Mouse (Mus musculus) liver, embryonic 16.5 days (tissue): ENCODE measurements around the gene Psme4. TPM values are rescaled to one million over a fixed set of nuclear protein-coding genes. Genes with fewer than 3 reads are reported as not detected.

Source experiments
- ATAC-seq: fragments of 200-750 bp; cut with Nextera tagmentation; 2 replicates; pipeline ENCODE4 v1.8.0; 2017; ENCODE audit warnings: low read depth, mild to moderate bottlenecking, moderate number of reproducible peaks, moderate library complexity
- H3K27ac ChIP-seq: fragments of 300-500 bp; sonication (generic); 2 replicates; pipeline ENCODE4 v1.5.1; 2014; ENCODE audit warnings: mild to moderate bottlenecking, low read length
- H3K27me3 ChIP-seq: fragments of 300-500 bp; sonication (generic); 2 replicates; pipeline ENCODE4 v1.6.1; 2014; ENCODE audit warnings: low read depth, low read length, mixed read lengths; ENCODE audit not compliant: control insufficient read depth, insufficient read depth
- H3K36me3 ChIP-seq: fragments of 300-500 bp; sonication (generic); 2 replicates; pipeline ENCODE4 v1.6.1; 2014; ENCODE audit warnings: mild to moderate bottlenecking; ENCODE audit not compliant: control insufficient read depth, insufficient read depth
- H3K4me1 ChIP-seq: fragments of 300-500 bp; sonication (generic); 2 replicates; pipeline ENCODE4 v1.6.1; 2014; ENCODE audit warnings: low read depth, low read length, mixed read lengths; ENCODE audit not compliant: control insufficient read depth
- H3K4me2 ChIP-seq: fragments of 300-500 bp; sonication (generic); 2 replicates; pipeline ENCODE4 v1.6.1; 2014; ENCODE audit warnings: low read depth, low read length, mixed read lengths
- H3K4me3 ChIP-seq: fragments of 300-500 bp; sonication (generic); 2 replicates; pipeline ENCODE4 v1.5.1; 2014; ENCODE audit warnings: low read depth, mild to moderate bottlenecking, low read length
- H3K9ac ChIP-seq: fragments of 300-500 bp; sonication (generic); 2 replicates; pipeline ENCODE4 v1.6.1; 2014; ENCODE audit warnings: low read depth, low read length
- H3K9me3 ChIP-seq: fragments of 300-500 bp; sonication (generic); replicated peaks from 2 replicates; pipeline ENCODE4 v1.6.1; 2016; ENCODE audit warnings: low read length; ENCODE audit not compliant: control insufficient read depth
- WGBS: fragments of 180-500 bp; shearing (Covaris S2); extraction: QIAGEN DNeasy Blood & Tissue Kit; methylation state at CpG from one replicate; pipeline ENCODE4 v1.1.7; 2014; ENCODE audit not compliant: insufficient replicate concordance; 5-methylcytosine and 5-hydroxymethylcytosine counted together
- polyA plus RNA-seq: library from polyadenylated mRNA; unstranded; fragments of >200 nt; fragmentation: Nextera tagmentation; extraction: Ambion mirVana; gene quantifications from 2 replicates; pipeline ENCODE4 v1.2.1, GENCODE M21; 2015

Psme4 gene
- polyA plus RNA-seq, 1 experiment from 2014 or later: 7.2 TPM

DNA sequence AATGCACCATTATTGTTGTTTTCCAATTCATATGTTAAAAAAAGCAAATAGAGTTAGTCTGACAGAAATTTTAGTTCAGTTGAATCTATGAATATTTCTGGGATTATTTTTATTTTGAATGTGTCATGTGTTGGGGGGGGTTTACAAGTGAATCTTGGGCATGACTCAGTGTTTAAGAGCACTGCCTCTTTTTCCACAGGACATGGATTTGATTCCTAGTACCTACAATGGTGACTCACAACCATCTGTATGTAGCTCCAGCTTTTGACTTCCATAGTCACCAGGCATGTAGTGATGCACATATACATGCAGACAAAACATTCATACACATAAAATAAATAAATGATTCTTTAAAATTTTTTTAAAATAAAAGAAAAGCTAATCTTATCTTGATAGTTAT, 28.6 kb downstream of the Psme4 start:
- Histone ChIP-seq H3K27ac (no peak overlapping the region), H3K4me2 (no peak overlapping the region), H3K9me3 (no peaks in the 10 kb centered on the region), H3K36me3 (no peaks in the 10 kb centered on the region), H3K9ac (no peak overlapping the region), H3K4me3 (no peak overlapping the region), H3K4me1 (no peaks in the 10 kb centered on the region), H3K27me3 (no peaks in the 10 kb centered on the region)
- no peak for ATAC-seq

DNA sequence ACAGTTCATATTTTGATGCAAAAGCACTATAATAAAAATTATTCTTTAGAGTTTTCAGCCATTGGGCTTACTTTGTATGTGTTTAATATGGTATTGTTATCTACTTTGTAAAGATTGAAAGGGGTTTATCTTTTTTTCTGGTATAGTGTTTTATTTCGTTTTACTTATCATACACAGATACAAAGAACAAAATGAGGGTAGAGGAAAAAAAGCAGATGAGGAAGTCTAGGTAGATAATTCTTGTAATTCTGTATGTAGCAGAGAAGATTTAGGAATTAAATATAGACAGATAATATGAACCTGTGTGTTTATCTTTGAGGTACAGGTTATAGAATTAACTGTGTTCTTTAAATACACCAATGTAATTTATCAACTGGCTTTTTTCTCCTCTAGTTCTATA, 30.9 kb downstream of the Psme4 start:
- H3K27ac ChIP-seq: no peak overlapping the region
- WGBS: 21% methylated on average over 1 of the region's 1 CpGs
- H3K27me3 ChIP-seq: no peaks in the 10 kb centered on the region
- no peaks in the 10 kb centered on the region for H3K4me1 ChIP-seq
- no peaks in the 10 kb centered on the region for H3K9me3 ChIP-seq
- no peak overlapping the region for H3K9ac ChIP-seq
- H3K36me3 ChIP-seq: no peaks in the 10 kb centered on the region
- H3K4me2 ChIP-seq: no peak overlapping the region
- H3K4me3 ChIP-seq: no peak overlapping the region
- no peak for ATAC-seq

DNA sequence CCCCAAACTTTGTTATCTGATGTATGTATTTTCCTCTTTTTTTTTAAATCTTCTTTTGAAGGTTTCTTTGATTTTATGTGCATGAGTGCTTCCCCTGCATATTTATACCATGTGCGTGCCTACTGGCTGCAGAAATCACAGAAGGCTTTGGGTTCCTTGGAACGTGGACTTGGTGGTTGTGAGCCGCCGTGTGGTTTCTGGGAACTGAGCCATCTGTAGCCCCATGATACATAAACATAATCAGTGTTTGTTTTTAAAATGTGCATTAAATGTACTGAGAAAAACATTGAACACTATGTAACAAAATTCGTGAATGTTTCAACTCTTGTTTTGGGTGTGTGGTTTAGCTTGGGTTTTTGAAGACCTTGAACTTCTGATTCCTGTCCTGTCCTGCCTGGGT, 49.6 kb downstream of the Psme4 start:
- H3K4me1 ChIP-seq: no peaks in the 10 kb centered on the region
- peaks cover 12% of the 10 kb centered on the region for H3K36me3 ChIP-seq
- no peaks in the 10 kb centered on the region for H3K9me3 ChIP-seq
- H3K27me3 ChIP-seq: no peaks in the 10 kb centered on the region
- no peak overlapping the region for H3K9ac ChIP-seq
- WGBS: 86% methylated on average over 5 of the region's 5 CpGs
- H3K27ac ChIP-seq: no peak overlapping the region
- ATAC-seq: no peak
- H3K4me2 ChIP-seq: no peak overlapping the region
- H3K4me3 ChIP-seq: no peak overlapping the region

DNA sequence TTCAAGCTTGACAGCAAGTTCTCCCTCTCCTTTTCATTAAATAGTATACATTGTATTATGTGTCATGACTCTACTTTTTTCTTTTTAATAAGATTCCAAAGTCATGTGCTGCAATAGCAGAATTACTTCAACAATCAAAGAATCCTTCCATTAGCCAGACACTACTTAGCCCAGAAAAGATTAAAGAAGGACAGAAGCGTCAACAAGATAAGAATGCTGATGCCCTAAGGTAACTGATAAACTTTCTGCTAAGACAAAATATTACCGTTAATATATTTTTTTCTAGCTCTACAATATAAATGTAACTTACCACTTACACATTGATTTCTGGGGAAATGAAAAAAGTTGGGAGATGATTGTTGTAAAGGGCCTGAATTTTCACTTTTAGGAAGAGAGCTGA, 67.3 kb downstream of the Psme4 start:
- ATAC-seq: no peak
- no peaks in the 10 kb centered on the region for H3K27me3 ChIP-seq
- no peak overlapping the region for H3K4me3 ChIP-seq
- no peaks in the 10 kb centered on the region for H3K9me3 ChIP-seq
- H3K9ac ChIP-seq: no peak overlapping the region
- peaks cover 7% of the 10 kb centered on the region for H3K36me3 ChIP-seq
- H3K4me1 ChIP-seq: no peaks in the 10 kb centered on the region
- no peak overlapping the region for H3K27ac ChIP-seq
- no peak overlapping the region for H3K4me2 ChIP-seq
- 47% methylated on average over 2 of the region's 2 CpGs for WGBS

DNA sequence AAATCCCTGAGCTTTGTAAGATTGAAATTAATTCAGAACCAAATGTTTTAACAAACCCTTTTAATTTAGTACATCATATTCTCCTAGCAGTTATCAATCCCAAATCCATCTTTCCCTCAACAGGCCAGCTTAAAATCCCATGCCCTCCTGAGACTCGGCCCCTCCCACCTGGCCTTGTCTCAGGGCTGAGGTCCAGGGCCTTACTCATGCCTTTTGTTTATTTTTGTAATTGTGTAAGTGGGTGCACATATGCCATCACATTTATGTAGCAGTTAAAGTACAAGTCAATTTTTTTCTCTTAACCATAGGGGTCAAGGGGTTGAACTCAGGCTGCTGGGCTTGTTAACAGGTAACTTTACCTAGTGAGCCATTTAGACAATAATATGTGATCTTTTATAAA, 72.8 kb downstream of the Psme4 start:
- Histone ChIP-seq H3K9me3 (no peaks in the 10 kb centered on the region), H3K27ac (no peak overlapping the region), H3K36me3 (peaks cover 3% of the 10 kb centered on the region), H3K4me3 (no peak overlapping the region), H3K4me1 (no peaks in the 10 kb centered on the region), H3K27me3 (no peaks in the 10 kb centered on the region), H3K9ac (no peak overlapping the region), H3K4me2 (no peak overlapping the region)
- ATAC-seq: peak; percentile 30; the same call in 1 of the 2 replicates
- WGBS: 85% methylated on average over 1 of the region's 1 CpGs

DNA sequence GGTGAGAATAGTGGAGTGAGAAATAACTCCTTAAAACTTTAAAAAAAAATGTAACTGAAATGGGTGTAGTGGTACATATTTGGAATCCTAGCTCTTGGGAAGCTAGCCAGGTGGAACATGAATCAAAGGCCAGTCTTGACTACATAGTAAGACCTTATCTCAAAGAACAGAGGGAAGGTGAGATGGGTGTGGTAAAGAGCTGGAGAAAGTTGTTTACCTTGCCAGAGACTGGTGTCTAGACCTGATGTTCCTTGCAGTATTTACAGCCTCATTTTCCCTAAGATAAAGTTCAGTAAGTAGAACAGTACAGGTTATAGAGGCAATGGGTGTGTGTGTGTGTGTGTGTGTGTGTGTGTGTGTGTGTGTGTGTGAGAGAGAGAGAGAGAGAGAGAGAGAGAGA, 100.9 kb downstream of the Psme4 start:
- Histone ChIP-seq H3K4me2 (no peak overlapping the region), H3K4me3 (no peak overlapping the region), H3K9ac (no peak overlapping the region), H3K4me1 (no peaks in the 10 kb centered on the region), H3K27me3 (no peaks in the 10 kb centered on the region), H3K36me3 (peaks cover 11% of the 10 kb centered on the region), H3K9me3 (no peaks in the 10 kb centered on the region), H3K27ac (no peak overlapping the region)
- ATAC-seq: peak; percentile 41; the same call in 1 of the 2 replicates

DNA sequence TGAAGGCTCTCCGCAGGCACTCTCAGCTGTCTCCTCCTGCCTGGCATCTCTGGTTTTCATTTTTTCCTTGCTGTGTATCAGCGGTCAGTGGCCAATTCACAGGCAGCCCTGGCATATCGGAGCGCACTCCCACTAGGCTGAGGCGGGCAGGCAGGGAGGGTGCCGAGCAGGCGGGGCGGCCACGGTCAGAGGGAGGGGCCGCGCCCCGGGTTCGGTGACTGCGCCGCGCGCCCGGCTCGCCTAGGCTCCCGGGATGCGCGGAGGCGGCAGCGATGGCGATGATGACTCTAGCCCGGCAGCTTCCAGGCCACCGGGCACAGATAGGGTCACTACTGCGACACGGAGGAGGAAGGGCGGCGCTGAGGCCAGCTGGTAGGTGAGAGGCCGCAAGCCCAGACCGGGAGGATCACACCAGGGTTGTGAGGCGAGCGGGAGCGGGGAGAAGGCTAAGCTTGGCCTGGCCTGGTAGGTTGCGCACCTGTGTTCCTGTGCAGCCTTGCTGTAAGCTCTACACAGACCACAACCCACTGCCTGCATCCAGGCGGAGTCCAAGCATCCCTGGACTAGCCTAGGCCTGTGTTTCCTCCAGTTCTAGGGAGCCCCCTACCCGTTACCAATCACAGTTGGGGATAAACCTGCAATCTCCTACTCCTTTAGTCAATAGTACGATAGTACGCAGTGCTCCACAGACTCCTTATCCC, 113.8 kb downstream of the Psme4 start, which contains the start of the genes Gpr75 and Asb3:
Gene Gpr75 (plus strand): TSS at position 188 of the 701 bp plus-strand sequence.
Gene Asb3 (plus strand): TSS at position 246 of the 701 bp plus-strand sequence.
- peaks cover 3% of the 10 kb centered on the region for H3K4me1 ChIP-seq

DNA sequence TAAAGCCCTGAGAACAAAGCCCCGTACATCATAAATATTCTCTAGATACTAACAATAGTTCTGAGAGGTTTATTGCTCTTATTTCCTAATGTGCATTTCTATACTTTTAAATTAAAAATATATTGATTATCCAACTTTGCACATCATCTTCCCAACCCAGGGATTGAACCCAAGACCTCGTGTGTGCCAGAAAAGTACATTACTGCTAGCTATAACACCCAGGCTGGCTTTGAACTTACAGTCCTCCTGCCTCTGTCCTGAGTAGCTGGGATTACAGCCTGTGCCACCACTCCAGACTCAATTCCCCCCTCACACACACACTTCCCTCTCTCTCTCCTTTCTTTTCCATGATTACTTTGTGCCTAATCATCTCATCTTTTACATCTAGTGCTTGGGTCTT, 116.6 kb downstream of the Psme4 start:
- H3K36me3 ChIP-seq: no peaks in the 10 kb centered on the region
- H3K27me3 ChIP-seq: peaks cover 8% of the 10 kb centered on the region
- 68% methylated on average over 2 of the region's 2 CpGs for WGBS
- no peak for ATAC-seq
- no peaks in the 10 kb centered on the region for H3K9me3 ChIP-seq
- no peak overlapping the region for H3K4me3 ChIP-seq
- H3K9ac ChIP-seq: no peak overlapping the region
- peaks cover 3% of the 10 kb centered on the region for H3K4me1 ChIP-seq
- no peak overlapping the region for H3K4me2 ChIP-seq
- no peak overlapping the region for H3K27ac ChIP-seq

More for the DNA sequence above, 113.8 kb downstream of the Psme4 start, which contains the start of the genes Gpr75 and Asb3:
- H3K27ac ChIP-seq: no peak within 1 kb of the TSS
- H3K27me3 ChIP-seq: peaks cover 8% of the 10 kb centered on the region
- no peaks in the 10 kb centered on the region for H3K36me3 ChIP-seq
- ATAC-seq: peak; percentile 81
- H3K4me2 ChIP-seq: peak within 1 kb of the TSS; percentile 58
- H3K9me3 ChIP-seq: no peaks in the 10 kb centered on the region
- H3K9ac ChIP-seq: no peak within 1 kb of the TSS
- H3K4me3 ChIP-seq: peak within 1 kb of the TSS; percentile 31
- WGBS: 7% methylated on average over 41 of the region's 41 CpGs

DNA sequence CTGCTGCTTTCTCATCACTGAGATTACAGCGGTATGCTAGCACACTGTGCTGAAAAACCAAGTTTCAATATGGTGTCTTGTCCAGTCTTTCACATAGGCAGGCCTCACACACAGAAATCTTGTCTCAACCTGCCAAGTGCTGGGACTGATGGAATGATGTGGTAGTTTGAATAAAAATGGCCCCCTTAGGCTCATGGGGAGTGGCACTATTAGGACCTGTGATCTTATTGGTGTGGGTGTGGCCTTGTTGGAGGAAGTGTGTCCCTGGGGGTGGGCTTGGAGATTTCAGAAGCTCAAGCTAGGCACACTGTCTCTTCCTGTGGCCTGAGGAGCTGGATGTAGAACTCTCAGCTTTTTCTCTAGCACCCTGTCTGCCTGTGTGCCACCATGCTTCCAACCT, 124.7 kb downstream of the Psme4 start:
- Histone ChIP-seq H3K4me2 (no peak overlapping the region), H3K36me3 (no peaks in the 10 kb centered on the region), H3K4me3 (no peak overlapping the region), H3K27me3 (no peaks in the 10 kb centered on the region), H3K9me3 (no peaks in the 10 kb centered on the region), H3K27ac (no peak overlapping the region), H3K9ac (no peak overlapping the region), H3K4me1 (no peaks in the 10 kb centered on the region)
- 79% methylated on average over 1 of the region's 1 CpGs for WGBS
- ATAC-seq: no peak
